Mouse (Mus musculus) granulocyte monocyte progenitor cell, adult 5-6 weeks (primary cell): ENCODE data around the gene Tmem50a. TPM values are rescaled to one million over a fixed set of nuclear protein-coding genes. Genes with fewer than 3 reads are reported as not detected.
A peak's percentile ranks its signal among the peaks of the same experiment; 100 is the strongest.

Experiments used
- ATAC-seq: replicated peaks from 2 replicates; pipeline ENCODE4 v1.8.0; 2016; ENCODE audit warnings: mild to moderate bottlenecking, moderate TSS enrichment, inconsistent platforms; ENCODE audit not compliant: poor library complexity, severe bottlenecking
- total RNA-seq, 2 experiments: library from RNA; stranded (forward) in 1 of 2; stranded (reverse) in 1 of 2; fragments of 200-712, 200-1000 nt in 1 of 2; fragments of >200 nt in 1 of 2; fragmentation: Nextera tagmentation in 1 of 2; gene quantifications; 2 replicates each; pipeline ENCODE4 v1.2.3; 2014 to 2017

Tmem50a gene
- 136 and 149 TPM in 2 replicates for total RNA-seq (2014; fragmentation: Nextera tagmentation)
- 263 and 287 TPM in 2 replicates for total RNA-seq (2017)

- ATAC-seq, result peak; percentile 76
Measured at GRCm38 (mm10) chr4:134914864-134915209, at the start of gene Tmem50a. Gene Tmem50a, minus strand, starts transcription at chr4:134915024.

DNA sequence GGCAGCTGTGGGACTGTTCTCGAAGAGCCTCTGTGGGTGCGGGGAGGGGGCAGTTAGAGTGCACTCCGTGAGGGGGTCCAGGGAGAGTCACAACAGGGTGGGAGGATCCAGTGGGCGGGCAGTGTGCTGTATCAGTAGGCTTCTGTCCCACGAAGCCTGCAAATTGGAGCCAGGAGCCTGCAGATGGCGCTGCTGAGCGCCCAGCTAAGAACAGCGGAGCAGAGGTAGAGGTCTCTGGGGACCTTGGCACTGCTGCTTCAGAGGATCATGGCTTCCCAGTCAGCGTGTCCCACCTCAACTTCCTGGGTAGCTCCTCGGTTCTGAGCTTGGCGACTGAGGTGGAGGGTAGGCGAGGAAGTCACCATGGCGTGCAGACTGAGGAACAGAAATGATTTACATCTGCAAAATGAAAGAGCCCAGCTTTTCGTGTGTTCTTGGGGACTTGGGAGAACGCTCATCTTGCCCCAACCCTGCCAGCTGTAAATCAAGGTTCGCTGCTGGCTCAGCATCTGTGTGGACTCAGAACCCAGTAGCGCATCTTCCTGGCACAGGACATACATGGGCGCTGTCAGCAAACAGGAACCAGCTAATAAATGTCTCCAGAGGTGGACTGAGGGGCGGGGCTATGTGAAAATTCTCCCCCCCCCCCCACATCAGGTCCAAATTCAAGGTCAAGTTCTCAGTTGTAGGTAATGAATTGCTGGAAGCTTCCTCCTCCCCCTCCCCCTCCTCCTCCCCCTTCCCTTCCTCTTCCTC, 48.4 kb upstream of the Tmem50a start:
- ATAC-seq, result peak; percentile 87

DNA sequence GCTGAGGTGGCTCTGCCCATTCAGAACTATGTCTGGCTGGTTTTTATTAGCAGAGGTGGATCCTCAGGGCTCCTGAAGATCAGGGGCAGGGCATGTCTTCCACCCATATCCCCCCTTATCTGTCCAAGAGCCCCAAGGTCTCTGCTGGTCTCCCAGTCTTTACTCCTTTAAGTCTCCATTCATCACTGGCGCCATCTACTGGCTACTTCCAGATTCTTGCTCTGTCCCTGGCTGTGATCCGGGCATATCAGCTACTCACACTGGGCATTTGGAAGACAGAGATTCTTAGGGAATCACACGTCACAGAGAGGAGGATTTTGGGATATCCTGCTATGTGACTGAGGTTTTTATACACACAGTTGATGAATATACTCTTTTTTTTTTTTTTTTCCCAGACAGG, 41.5 kb upstream of the Tmem50a start:
- ATAC-seq, result peak; percentile 68

GRCm38 (mm10) chr4:134955845-134956244, 41.0 kb upstream of the Tmem50a start:
- ATAC-seq, result peak; percentile 33; the same call in 1 of the 2 replicates

DNA sequence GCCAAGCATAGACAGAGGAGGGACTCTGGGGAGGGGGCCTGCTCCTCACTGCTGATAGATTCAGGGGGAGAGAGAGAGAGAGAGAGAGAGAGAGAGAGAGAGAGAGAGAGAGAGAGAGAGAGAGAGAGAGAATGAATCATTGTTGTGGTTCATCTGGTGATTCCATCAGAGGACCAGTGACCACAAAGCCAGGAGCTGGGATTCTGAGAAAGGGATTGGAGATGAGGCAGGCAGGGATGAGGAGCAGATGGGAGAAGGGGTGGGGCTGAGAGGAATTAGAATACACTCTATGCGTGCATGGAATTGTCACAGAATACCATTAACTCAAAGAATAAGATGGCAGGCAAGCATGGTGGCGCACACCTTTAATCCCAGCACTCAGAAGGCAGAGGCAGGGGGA, 40.4 kb upstream of the Tmem50a start:
- ATAC-seq, result no peak

- ATAC-seq, result no peak
Measured at GRCm38 (mm10) chr4:134954461-134954860, 39.6 kb upstream of the Tmem50a start.

DNA sequence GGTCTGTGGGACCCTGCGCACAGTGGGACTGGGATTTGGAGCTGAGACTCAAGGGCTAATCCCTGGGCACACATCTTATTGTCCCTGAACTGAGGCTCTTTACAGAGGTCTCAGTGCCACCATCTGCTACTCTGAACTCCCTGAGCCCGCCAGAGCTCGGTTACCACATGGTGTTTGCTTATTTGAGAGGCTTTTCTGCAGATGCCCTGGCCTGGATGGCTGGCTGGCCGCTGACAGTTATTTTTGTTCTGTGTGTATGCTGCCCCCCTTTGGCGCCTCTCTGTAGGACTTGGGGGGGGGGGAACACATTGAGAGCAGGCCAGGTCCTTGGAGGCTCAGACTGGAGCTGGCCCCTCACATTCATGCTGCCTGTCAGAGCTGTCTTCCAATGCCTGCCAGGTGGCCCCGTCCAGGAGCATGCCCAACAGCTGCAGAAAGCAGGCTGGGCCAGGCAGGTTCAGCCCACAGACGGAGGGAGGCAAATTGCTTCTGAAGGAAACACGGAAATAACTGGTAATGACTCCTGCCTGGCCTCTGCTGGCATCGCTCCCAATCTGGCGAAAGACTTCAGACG, 35.8 kb upstream of the Tmem50a start:
- ATAC-seq, result peak; percentile 65

- ATAC-seq, result peak; percentile 64
Measured at GRCm38 (mm10) chr4:134946024-134946744, 31.4 kb upstream of the Tmem50a start.

DNA sequence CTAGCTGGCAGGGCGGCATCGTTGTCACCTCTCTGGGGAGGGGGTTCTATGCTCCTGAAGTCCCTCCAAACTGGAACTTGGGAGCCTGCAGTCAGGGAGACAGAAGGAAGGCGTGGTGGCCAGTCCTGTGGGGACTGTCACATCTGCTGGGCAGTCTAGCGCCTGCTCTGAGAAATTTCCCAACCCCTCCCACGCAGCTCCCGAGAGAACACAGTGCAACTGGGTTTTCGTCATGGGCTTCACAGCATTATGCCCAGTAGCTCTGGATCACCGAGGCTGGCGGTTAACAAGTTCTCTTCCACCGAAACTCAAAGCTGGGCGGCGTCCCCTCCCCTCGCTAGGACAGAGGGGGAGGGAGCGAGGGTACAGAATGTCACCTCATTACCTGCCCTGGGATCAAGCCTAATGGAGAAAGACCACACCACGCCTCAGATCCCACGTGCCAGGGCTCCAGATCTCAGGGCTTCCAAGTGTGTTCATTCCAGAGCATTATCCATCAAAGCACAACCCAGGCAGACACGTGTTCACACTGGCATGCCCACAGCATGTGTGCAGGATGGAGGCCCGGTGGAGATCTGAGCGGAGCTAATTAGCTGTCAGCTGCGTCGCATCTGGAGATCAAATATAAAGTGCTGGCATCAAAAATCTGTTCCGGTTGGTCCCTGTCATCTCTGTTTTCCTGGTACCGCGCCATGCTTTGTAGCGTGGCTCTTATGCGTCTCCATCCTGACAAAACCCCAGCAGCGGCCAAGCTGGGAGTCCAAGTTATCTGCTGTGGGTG, 29.1 kb upstream of the Tmem50a start:
- ATAC-seq, result no peak

DNA sequence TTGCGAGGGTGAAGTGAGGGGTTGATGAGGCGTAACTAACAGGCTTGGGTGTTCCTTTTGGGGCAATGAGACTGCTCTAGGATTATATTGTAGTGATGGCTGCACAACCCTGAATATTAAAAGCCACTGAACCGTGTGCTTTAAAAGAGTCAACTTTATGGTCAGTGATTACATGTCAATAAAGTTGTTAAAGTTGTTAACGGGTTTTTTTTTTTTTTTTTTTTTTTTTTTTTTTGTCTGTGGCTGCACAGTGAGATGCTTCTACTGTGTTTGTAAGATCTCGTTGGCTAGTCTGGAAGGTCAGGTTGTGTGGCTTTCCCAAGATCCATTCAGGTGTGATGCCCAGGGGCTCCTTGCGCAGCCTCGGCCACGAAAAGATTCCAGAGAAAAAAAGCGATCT, 25.1 kb upstream of the Tmem50a start:
- no peak for ATAC-seq

DNA sequence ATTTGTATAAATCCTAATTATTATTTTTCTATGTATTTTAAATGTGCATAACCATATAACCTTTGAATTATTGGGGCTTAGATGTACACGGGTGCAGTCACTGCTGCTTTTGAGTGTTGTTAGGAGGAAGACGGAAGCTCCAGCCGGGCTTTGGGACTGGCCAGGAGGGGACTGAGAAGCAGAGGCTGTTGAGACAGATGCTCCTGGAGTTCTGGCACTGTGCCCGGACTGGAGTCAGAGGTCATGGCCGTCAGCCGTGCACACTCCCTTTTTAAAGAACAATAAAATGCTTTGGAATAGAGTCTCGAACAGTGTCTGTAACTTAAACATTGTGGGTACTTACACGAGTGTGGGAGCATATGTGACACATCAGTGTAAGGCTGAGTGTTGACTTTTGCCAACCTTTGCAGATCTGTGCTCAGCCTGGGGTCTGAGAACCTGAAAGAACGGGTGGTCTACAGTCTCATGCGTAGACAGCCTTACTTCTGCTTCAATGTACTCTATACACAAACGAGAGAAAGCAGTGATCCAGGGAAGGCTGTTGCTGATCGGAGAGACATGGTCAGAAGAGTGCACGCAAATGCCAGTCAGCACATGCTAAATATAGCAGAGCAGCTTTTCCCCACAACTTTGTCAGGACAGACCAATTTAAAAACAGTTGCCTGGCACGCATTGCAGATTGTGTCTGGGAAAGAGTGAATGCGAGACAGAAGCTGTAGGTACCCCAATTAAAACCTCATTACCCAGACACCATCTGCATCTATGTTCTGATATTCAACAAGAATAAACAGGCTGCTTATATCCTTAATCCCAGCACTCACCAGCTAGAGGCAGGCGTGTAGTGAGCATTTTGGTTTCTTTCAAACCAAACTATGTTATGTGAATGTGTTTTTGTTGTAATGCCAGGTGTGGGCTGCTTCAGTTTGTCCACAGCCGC, 22.7 kb upstream of the Tmem50a start:
- ATAC-seq, result no peak

- ATAC-seq, result peak; percentile 81
Measured at GRCm38 (mm10) chr4:134930684-134931481, 16.1 kb upstream of the Tmem50a start, which contains the start of gene Syf2. Gene Syf2, plus strand, starts transcription at chr4:134930898.

DNA sequence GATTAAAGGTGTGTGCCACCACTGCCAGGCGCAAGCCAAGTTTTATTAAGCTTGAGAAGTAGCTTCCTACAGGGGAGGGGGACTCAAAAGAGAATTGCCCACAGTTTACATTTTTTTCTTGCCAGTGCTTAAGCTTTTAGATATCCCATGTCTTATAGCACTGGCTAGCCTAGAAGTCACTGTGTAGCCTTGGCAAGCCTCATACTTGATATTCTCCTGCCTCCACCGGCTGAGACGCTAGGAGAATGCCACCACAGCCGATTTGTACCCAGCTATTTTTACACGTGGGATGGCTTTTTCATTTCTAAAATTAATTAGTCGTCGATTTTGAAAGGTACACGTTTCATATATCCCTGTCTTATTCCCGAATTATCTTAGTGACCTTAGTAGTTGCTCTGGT, 15.4 kb upstream of the Tmem50a start:
- ATAC-seq, result no peak

GRCm38 (mm10) chr4:134929536-134929935, 14.7 kb upstream of the Tmem50a start:
- peak; percentile 15; the same call in 1 of the 2 replicates for ATAC-seq

DNA sequence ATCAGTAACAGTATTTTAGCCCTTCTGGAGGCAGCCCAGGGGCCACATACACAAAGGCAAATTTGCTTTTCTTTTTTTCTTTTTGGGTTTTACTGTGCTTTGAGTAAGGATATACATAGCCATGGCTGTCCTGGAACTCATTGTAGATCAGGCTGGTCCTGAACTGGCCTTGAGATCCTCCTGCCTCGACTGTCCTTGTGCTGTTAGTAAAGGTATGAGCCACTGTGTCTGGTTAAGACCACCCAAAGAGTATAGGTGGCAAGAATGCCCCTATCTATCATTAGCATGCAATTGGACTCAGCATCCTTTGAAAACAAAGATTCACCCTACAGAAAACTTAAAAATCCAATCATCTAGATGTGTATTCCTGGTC, 13.6 kb upstream of the Tmem50a start:
- ATAC-seq, result no peak

DNA sequence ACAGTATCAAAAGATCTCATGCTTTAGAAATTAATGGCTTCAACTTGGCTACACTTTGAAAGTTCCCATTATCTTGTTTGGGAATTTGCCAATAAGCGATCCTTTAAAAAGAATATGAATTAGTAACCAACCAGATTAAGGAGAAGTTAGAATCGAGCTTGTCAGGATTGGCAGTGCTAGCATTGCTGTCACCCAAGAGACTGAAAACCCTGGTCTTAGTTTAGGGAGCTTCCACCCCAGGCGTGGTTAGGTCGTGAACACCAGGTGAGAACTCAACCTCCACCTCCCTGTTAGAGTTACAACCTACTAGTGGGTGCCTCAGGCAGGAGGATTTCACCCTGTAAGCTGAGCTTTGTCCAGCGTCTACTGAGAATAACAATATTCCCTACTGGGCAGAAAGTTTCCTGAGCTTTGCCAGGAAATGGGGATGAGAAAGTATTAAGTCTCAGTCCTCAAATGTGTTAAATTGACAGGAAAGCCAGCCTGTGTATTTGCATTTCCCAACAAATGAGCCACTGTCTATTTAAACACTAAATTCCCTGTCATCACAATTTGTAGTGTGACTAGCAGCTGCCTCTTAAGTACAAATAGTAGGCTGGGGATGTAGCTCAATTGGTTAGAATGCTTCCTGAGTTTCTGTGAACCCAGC, 13.1 kb upstream of the Tmem50a start:
- no peak for ATAC-seq

GRCm38 (mm10) chr4:134925206-134925605, 10.4 kb upstream of the Tmem50a start:
- ATAC-seq, result no peak
